In genomic region chr2:4334936-4335335, GRCm38 (mm10) we compare ENCODE assay signal across 26 mouse cellular contexts.
"Had no signal": no experiment of that assay in that cellular context is flagged by ENCODE, and none has a peak within 500 bp of the region (broad histone marks: within the 10 kb centered on the region; RNA-seq: fewer than 3 reads in every experiment).

No protein-coding gene starts in this region.

- DNase-seq: kidney, adult 11 months; kidney, adult 18-20 months; kidney, adult 2 months; kidney, adult 8-10 months; kidney, adult 9 months; kidney, postnatal 25 days; kidney, postnatal 36 days; layer of hippocampus, adult 9-11 months; layer of hippocampus, postnatal 36 days had no signal

- H3K27me3 ChIP-seq: heart, embryonic 12.5 days; heart, embryonic 13.5 days; heart, embryonic 15.5 days; hindbrain, embryonic 12.5 days; hindbrain, embryonic 13.5 days; hindbrain, embryonic 15.5 days; intestine, embryonic 15.5 days; kidney, embryonic 15.5 days had no signal

- H3K4me3 ChIP-seq: heart, adult 2 months; heart, embryonic 10.5 days; heart, embryonic 12.5 days; heart, embryonic 13.5 days; heart, embryonic 15.5 days; hindbrain, embryonic 10.5 days; hindbrain, embryonic 12.5 days; hindbrain, embryonic 13.5 days; hindbrain, embryonic 15.5 days; intestine, embryonic 15.5 days; kidney, embryonic 15.5 days; layer of hippocampus, adult 2 months had no signal

- H3K27ac ChIP-seq: heart, adult 2 months; heart, embryonic 10.5 days; hindbrain, embryonic 10.5 days; hindbrain, embryonic 13.5 days; hindbrain, embryonic 14.5 days; hindbrain, embryonic 15.5 days; hindbrain, postnatal 0 days; intestine, embryonic 15.5 days; kidney, embryonic 15.5 days; kidney, postnatal 0 days; layer of hippocampus, adult 2 months had no signal

- H3K9me3 ChIP-seq: heart, embryonic 10.5 days; heart, embryonic 12.5 days; heart, embryonic 13.5 days; heart, embryonic 15.5 days; hindbrain, embryonic 10.5 days; hindbrain, embryonic 12.5 days; hindbrain, embryonic 13.5 days; hindbrain, embryonic 15.5 days; intestine, embryonic 15.5 days; kidney, embryonic 15.5 days had no signal

- ATAC-seq: inflammation-experienced regulatory T-cells, adult 6 months; intestine, postnatal 0 days had no signal

- H3K36me3 ChIP-seq: heart, embryonic 10.5 days; heart, embryonic 12.5 days; heart, embryonic 13.5 days; heart, embryonic 15.5 days; hindbrain, embryonic 10.5 days; hindbrain, embryonic 12.5 days; hindbrain, embryonic 13.5 days; hindbrain, embryonic 15.5 days; intestine, embryonic 15.5 days; kidney, embryonic 15.5 days had no signal

- H3K9ac ChIP-seq: heart, embryonic 12.5 days; heart, embryonic 13.5 days; heart, embryonic 15.5 days; hindbrain, embryonic 12.5 days; hindbrain, embryonic 13.5 days; hindbrain, embryonic 14.5 days; hindbrain, embryonic 15.5 days; intestine, embryonic 15.5 days; kidney, embryonic 15.5 days had no signal

- H3K4me2 ChIP-seq: heart, embryonic 12.5 days; heart, embryonic 13.5 days; heart, embryonic 15.5 days; hindbrain, embryonic 12.5 days; hindbrain, embryonic 13.5 days; hindbrain, embryonic 14.5 days; hindbrain, embryonic 15.5 days; intestine, embryonic 15.5 days; kidney, embryonic 15.5 days had no signal
